Mouse (Mus musculus) liver, adult 2 months (tissue): ENCODE measurements at regions not wholly inside any gene's neighbourhood (a gene's known extent, or its start where the extent isn't known, plus 50 kb on each side); places are given as distances from the start of the nearest gene placed in this dataset.

Experiments used
- CTCF ChIP-seq: fragments of 200-500 bp; IDR thresholded peaks from 2 replicates; pipeline ENCODE4 v1.5.1; 2011; ENCODE audit warnings: low read depth, low read length, control low read depth
- POLR2A ChIP-seq: fragments of 200-500 bp; IDR thresholded peaks from 2 replicates; pipeline ENCODE4 v1.6.1; 2011; ENCODE audit warnings: low read length, control low read depth; ENCODE audit not compliant: insufficient read depth; ENCODE audit errors: extremely low read depth

DNA sequence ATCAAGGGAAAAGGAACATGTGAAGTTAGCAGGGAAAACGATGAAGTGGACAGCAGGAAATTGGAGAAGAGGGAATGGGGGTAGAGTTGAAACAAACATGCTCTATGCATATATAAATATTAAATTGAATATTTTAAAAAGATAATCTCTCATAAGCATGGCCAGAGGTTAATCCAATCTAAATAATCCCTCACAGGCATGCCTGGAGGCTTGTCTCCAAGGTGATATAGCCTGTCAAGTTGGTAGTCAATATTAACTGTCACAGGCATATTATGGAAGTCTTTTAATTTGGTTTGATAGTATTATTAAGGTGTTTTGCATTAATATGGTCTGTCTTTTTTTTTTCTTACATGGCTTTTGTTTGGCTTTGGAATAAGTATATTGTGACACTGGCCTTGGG is 396.1 kb upstream of the Smarca2 start:
- no peak for TF ChIP-seq CTCF
- no peak for TF ChIP-seq POLR2A
